Mouse (Mus musculus) brown adipose tissue, adult 24 weeks (tissue): Measurements from ENCODE around the gene Ambn. TPM values are rescaled to one million over a fixed set of nuclear protein-coding genes. Genes with fewer than 3 reads are reported as not detected.
A peak's percentile ranks its signal among the peaks of the same experiment; 100 is the strongest.
"Not testable (repeated sequence)": the region's sequence is repeated elsewhere in the genome, so short reads cannot be mapped to it uniquely, and the experiment has no call there.

Source experiments
- H3K27ac ChIP-seq: fragments of 200-500 bp; replicated peaks from 2 replicates; pipeline ENCODE4 v1.5.1; 2012; ENCODE audit warnings: low read depth, mild to moderate bottlenecking, low read length
- H3K4me1 ChIP-seq: fragments of 200-500 bp; 2 replicates; pipeline ENCODE4 v1.6.1; 2012; ENCODE audit warnings: low read length, mixed read lengths; ENCODE audit not compliant: control insufficient read depth, insufficient read depth, insufficient read length
- H3K4me3 ChIP-seq: fragments of 200-500 bp; 2 replicates; pipeline ENCODE4 v1.5.1; 2012; ENCODE audit warnings: low read depth, mild to moderate bottlenecking, low read length, moderate library complexity; ENCODE audit not compliant: insufficient read depth
- polyA plus RNA-seq: library from polyadenylated mRNA; stranded (reverse); fragments of >200 nt; gene quantifications from 2 replicates; pipeline ENCODE4 v1.2.4, GENCODE M21; 2012; ENCODE audit not compliant: missing spikeins, insufficient read depth, insufficient read length

The Ambn gene
- not detected in 2 replicates for polyA plus RNA-seq

DNA sequence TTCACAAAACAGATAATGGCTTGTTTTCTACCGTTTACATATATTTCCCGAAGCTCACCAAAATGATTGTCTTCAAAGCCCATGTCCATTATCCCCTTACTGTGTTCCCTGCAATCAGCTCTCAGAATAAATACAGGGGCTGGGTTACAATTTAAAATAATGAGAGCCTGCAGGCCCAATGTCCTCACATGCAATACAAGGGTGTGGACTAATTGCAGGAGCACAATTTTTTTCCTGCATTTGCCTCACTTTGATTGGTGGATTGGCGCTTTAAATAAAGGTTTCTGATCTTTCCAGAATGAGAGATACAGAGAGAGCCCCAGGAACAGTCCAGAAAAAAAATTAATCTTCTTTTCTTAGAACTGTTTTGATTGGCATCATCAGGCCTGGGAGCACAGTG is at the start of gene Ambn:
Gene Ambn, plus strand, starts transcription at position 301 of the 400 bp plus-strand sequence.
- Histone ChIP-seq H3K4me1 (no peaks in the 10 kb centered on the region), H3K27ac (no peak within 1 kb of the TSS), H3K4me3 (no peak within 1 kb of the TSS)

DNA sequence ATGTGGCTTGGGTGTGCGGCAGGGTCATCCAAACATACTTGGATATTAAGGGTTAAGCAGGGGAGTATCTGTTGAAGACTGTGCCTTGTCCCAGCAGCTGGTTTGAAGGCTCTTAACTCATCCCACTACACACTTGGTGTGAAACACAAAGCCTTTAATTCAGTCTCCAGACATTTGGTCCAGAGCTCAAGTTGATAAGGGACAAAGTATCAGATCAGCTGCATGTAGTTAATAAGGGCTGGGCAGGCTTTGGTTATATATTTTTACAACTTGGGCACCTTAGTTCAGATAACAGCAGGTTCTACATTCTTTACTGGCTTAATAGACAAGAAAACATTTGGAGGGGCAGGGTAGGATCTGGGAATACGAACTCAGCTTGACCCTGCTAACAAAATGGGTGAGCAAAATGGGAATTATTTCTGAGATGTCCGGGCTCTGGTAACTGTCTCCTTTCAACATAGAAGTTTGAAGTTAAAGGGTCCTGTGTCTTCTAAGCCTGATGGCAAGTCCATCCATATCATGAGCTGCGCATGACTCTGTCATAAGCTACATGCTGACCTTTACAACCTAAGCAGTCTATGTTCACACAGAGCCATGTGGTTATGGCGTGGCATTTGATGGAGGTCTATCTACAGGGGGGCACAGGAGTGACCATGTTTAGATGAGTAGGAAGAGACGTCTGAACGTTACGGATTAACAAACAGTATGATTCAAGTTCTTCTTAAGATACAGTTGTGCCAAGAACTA is 35.3 kb upstream of the Ambn start:
- no peaks in the 10 kb centered on the region for H3K4me1 ChIP-seq
- no peak overlapping the region for H3K4me3 ChIP-seq
- H3K27ac ChIP-seq: no peak overlapping the region

DNA sequence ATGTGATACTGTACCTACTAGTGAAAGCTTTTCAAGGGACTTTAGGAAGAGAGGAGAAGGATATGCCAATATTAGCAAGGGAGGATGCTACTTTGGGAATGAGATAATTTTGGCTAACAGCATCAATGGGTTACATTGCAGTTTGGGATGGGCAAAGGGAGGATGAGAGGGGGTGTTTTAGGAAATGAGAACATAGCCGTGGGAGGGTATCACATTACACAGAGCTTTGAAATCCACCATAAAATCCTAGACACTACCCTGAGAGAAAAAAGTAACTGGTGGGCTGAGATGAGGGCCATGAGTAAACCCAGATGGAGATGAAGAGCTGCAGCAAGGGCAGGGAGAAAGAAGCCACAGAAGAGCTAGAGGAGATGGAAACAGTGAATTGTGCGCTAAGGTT is 30.9 kb upstream of the Ambn start:
- not testable (repeated sequence) for H3K4me1 ChIP-seq, H3K27ac ChIP-seq, H3K4me3 ChIP-seq

DNA sequence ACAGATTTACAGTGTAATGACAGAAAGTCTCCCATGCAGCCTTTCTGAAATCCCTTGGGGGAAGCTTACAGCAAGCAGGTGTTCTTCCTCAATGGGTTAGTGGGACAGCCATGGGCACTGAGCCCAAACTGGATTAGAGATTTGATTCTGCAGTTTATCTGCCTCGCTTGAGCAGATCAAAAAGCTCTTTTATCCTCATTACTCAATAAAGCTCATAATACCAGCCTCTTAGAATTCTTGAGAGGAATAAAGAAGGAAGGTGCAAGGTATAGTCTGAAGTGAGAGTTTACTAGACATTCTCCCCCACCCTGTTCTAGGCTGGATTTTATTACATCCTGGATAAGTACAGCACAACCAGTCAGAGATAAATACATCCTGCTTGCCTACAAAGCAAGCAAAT is 29.0 kb upstream of the Ambn start:
- H3K4me3 ChIP-seq: no peak overlapping the region
- no peak overlapping the region for H3K27ac ChIP-seq
- no peaks in the 10 kb centered on the region for H3K4me1 ChIP-seq

DNA sequence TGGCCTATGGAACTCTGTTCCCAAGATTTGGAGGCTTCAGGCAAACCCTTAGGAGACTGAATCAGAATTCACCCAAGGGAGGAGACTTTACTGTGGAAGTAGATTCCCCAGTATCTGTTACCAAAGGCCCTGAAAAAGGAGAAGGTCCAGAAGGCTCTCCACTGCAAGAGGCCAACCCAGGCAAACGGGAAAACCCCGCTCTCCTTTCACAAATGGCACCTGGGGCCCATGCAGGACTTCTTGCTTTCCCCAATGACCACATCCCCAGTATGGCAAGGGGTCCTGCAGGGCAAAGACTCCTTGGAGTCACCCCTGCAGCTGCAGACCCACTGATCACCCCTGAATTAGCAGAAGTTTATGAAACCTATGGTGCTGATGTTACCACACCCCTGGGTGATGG is 11.7 kb downstream of the Ambn start:
- no peaks in the 10 kb centered on the region for H3K4me1 ChIP-seq
- H3K27ac ChIP-seq: no peak overlapping the region
- H3K4me3 ChIP-seq: no peak overlapping the region

DNA sequence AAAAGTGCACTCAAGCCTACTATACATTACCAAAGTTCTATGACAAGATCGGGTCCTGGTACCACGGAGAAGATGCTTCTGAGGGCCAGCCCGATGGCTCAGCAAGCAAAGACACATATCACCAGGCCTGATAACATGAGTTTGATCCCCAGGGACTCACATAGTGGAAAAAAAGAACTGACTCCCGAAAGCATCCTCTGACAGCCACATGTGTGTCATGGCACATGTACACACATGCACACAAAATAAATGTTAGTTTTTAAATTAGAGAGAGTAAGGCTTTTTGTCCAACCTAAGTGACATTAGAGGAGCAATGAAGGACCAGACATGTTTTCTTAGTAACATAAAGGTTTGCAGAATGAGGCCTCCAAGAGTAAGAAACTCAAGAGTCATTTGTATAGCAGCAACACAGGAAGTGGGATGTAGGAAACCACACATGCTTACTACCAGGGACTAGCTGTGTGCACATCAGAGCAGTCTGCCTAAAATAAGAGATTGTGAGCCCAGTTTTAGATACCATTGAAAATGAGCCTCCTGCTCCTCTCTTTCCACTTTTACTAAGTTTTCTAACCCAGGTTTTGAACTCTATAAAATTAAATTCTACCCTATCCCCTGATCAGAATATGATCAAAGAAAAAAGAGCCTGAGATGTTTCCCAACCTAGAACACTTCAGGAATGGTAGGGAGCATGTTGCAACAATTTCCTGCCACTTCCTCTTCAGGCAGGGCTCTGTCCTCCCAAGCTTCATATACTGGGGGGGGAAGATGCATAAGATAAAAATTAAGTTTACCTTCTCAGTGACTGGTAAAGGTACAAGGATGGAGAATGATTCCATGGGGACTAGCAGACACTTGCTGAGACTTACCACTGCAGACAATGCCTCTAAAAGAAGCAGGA is 13.3 kb downstream of the Ambn start:
- no peaks in the 10 kb centered on the region for H3K4me1 ChIP-seq
- H3K27ac ChIP-seq: no peak overlapping the region
- H3K4me3 ChIP-seq: no peak overlapping the region

DNA sequence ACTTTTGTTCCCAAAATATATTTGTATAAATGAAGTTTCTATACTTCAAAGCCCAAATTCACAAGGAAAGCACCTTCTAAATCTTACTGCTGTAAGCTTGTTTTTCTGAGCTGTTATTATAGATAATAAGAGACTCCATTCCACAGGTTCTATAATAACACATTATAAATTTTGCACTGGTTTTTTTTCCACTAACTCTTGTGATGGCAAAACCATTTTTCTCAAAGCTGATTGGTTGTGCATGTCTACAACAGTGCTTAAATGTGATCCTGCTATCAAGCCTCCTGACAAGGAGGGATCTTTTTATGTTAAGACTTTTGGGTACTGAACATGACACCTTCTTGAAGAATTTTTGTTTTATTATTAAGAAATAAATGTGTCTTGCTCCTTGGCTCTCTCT is 31.9 kb downstream of the Ambn start, which contains the start of gene Enam:
Gene Enam, plus strand, starts transcription at position 301 of the 400 bp plus-strand sequence.
- no peak within 1 kb of the TSS for H3K27ac ChIP-seq
- H3K4me1 ChIP-seq: no peaks in the 10 kb centered on the region
- no peak within 1 kb of the TSS for H3K4me3 ChIP-seq

DNA sequence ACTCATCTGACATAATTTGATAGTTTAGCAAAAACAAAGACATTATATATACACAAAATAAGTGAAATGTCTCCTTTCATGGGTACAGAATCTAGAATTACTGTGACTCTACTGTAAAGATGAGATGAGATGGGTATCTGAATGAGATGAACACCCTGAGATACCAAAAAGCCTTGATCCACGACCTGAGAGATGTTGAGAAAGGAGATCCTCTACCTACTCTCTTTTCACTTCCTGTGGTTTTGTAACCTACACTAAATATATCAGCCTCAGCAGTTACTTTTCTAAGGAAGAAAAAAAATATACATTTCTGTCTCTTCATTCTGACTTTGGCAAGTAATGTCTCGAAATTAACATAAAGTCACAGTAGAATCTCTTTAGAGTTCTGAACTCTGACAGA is 33.2 kb downstream of the Ambn start:
- no peaks in the 10 kb centered on the region for H3K4me1 ChIP-seq
- no peak overlapping the region for H3K4me3 ChIP-seq
- no peak overlapping the region for H3K27ac ChIP-seq

DNA sequence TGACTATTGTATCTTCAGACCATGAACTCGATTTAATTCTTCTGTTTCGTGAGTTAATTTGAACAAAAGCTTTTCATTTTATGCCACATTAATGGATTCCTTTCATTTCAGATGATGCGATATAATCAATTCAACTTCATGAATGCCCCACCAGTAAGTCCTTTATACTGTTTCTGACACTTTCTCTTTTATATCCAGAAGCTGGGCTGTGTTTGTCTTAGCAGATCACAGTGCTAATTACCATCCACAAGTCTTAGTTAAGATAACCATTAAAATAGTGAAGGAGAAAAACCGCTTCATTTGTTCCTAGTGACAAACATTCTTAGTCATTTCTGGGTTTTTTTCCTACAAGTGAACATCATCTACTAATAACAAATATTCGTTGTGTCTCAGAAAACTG is 35.3 kb downstream of the Ambn start:
- H3K4me3 ChIP-seq: no peak overlapping the region
- H3K4me1 ChIP-seq: no peaks in the 10 kb centered on the region

DNA sequence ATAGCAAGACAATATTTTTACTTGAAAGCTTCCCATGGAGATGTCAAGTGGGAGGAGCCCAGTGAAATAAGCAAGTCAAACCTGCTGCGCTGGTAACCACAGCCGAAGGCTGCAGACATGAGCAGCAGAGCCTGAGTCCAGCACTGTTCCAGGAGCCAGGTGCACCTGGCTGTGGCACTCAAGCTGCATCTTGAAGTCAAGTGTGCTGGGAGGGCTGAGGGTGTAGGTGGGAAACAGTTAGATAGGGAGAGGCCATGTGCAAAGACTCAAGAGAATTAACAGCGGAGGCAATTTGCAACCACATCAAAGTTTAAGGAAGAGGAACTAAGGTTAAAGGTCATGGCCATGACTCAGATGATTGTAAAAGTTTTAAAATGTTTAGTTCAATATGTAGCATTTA is 44.0 kb downstream of the Ambn start:
- Histone ChIP-seq H3K4me1 (peaks cover 2% of the 10 kb centered on the region; the same call in 1 of the 2 replicates), H3K27ac (no peak overlapping the region), H3K4me3 (no peak overlapping the region)

More for the DNA sequence above, 35.3 kb downstream of the Ambn start:
- H3K27ac ChIP-seq: no peak overlapping the region

DNA sequence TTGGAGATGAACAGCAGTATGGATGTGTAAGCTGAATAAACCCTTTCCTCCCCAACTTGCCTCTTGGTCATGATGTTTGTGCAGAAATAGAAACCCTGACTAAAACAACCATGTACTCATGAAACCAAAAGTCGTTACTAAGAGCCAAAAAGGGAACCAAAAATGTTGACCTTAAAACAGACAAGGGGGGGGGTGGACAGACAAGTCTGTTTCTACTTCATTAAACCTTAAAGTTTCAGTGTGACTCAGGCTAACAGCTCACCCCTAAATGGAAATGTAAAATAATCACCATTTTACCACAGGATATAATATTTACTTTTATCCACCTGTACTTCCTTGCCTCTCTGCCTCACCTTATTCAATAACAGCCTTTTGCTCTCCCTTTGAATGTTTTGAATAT is 52.8 kb downstream of the Ambn start:
- Histone ChIP-seq H3K4me3 (no peak overlapping the region), H3K4me1 (no peaks in the 10 kb centered on the region), H3K27ac (no peak overlapping the region)

DNA sequence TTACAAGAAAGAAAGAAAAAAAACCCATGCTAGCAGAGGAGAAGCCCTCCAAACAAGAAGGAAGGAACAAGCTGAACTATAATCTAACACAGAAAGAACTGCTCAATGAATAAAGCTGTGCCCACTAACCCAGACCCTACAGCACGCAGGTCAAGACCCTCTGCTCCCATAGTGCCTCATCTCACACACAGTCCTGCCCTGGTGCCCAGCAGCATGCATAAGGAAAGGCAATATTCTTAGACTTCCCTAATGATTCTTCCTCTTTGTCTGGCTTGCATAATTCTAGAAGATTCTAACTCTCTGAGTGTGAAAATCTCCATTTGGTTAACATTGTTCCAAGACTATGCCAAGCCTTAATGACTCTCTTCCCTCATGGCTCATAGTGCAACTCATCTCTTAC is 53.2 kb downstream of the Ambn start:
- H3K4me3 ChIP-seq: no peak overlapping the region
- peak overlapping the region; percentile 54 for H3K27ac ChIP-seq
- H3K4me1 ChIP-seq: no peaks in the 10 kb centered on the region

Other genes starting within 250 kb of the Ambn start
- gene Gm7714, start 187.1 kb upstream of the Ambn start, polyA plus RNA-seq: not detected in 2 replicates
- gene Prol1, start 138.7 kb upstream of the Ambn start, polyA plus RNA-seq: not detected in 2 replicates
- gene Amtn, start 79.9 kb upstream of the Ambn start, polyA plus RNA-seq: not detected in 2 replicates
- not detected in 2 replicates for gene Enam, start 32.0 kb downstream of the Ambn start, polyA plus RNA-seq
- gene Jchain, start 71.9 kb downstream of the Ambn start, polyA plus RNA-seq: 1.1 and 1.7 TPM in 2 replicates
- gene Utp3, start 98.5 kb downstream of the Ambn start, polyA plus RNA-seq: 20.9 and 26.2 TPM in 2 replicates
- 5.1 and 5.3 TPM in 2 replicates for gene Rufy3, start 109.0 kb downstream of the Ambn start, polyA plus RNA-seq
- gene Grsf1, start 220.2 kb downstream of the Ambn start, polyA plus RNA-seq: 141 and 153 TPM in 2 replicates